Mouse (Mus musculus): ENCODE results near the gene Smad3.
A peak's percentile ranks its signal among the peaks of the same experiment; 100 is the strongest.

GRCm38 (mm10) chr9:63698320-63699045, 59.3 kb downstream of the Smad3 start:
- TF ChIP-seq EP300 (IDR thresholded peaks at IDR 0.05) (0 out of 2 replicates have a peak, but pooled peaks have one; percentile 12), CTCF (IDR thresholded peaks at IDR 0.05) (no peak)
